Comparison of ENCODE assay signal across 24 mouse cellular contexts in the genomic region with DNA sequence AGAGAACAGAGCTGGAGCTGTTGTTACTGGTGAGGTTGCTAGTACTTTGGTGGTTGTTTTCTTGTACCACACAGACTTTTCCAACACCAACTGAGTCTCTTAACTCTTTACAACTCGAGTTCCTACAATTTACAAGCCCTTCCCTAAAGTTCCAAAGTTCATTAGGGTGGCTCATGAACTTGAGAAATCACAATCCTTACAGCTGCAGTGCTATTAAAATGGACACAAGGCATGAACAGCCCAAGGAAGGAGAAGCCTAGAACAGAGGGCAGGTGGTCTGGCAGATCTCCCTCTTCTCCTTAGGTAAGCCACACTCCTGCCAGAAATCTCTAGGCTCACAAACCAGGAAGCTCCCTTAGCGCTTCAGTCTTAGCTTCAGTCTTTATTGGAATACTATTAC.
"Had no signal": no experiment of that assay in that cellular context is flagged by ENCODE, and none has a peak within 500 bp of the region (broad histone marks: within the 10 kb centered on the region; RNA-seq: fewer than 3 reads in every experiment).

No protein-coding gene starts in this region.

- H3K27ac ChIP-seq: gastrocnemius, adult 2 months; heart, embryonic 10.5 days; hindbrain, embryonic 10.5 days; hindbrain, embryonic 12.5 days; hindbrain, embryonic 14.5 days; limb, embryonic 13.5 days; limb, embryonic 15.5 days; liver, embryonic 12.5 days; liver, embryonic 14.5 days had no signal

- H3K27me3 ChIP-seq: heart, embryonic 12.5 days; hindbrain, embryonic 12.5 days; limb, embryonic 13.5 days; limb, embryonic 15.5 days; liver, embryonic 12.5 days had no signal

- H3K9me3 ChIP-seq: heart, embryonic 10.5 days; heart, embryonic 12.5 days; hindbrain, embryonic 10.5 days; hindbrain, embryonic 12.5 days; limb, embryonic 13.5 days; limb, embryonic 15.5 days; liver, embryonic 12.5 days had no signal

- H3K9ac ChIP-seq: heart, embryonic 12.5 days; hindbrain, embryonic 12.5 days; hindbrain, embryonic 14.5 days; limb, embryonic 13.5 days; limb, embryonic 15.5 days; liver, embryonic 12.5 days; liver, embryonic 14.5 days had no signal

- H3K4me3 ChIP-seq: gastrocnemius, adult 2 months; heart, embryonic 10.5 days; heart, embryonic 12.5 days; hindbrain, embryonic 10.5 days; hindbrain, embryonic 12.5 days; limb, embryonic 13.5 days; limb, embryonic 15.5 days; liver, embryonic 12.5 days had no signal

- ATAC-seq: hindbrain, embryonic 16.5 days; liver, embryonic 12.5 days had no signal

- H3K4me1 ChIP-seq: heart, embryonic 10.5 days; heart, embryonic 12.5 days; hindbrain, embryonic 10.5 days; hindbrain, embryonic 12.5 days; limb, embryonic 13.5 days; limb, embryonic 15.5 days; liver, embryonic 12.5 days had no signal

- H3K36me3 ChIP-seq: heart, embryonic 10.5 days; heart, embryonic 12.5 days; hindbrain, embryonic 10.5 days; hindbrain, embryonic 12.5 days; limb, embryonic 13.5 days; limb, embryonic 15.5 days; liver, embryonic 12.5 days had no signal

- DNase-seq: gastrocnemius, adult 2 months; gastrocnemius, postnatal 10 days; gastrocnemius, postnatal 25 days; heart, adult 18-20 months; heart, postnatal 10 days; heart, postnatal 4 days; kidney, adult 18-20 months; kidney, adult 8-10 months; kidney, postnatal 10 days; kidney, postnatal 25 days; kidney, postnatal 4 days; layer of hippocampus, adult 9-11 months; layer of hippocampus, postnatal 36 days; left cerebral cortex, postnatal 4 days had no signal

- H3K4me2 ChIP-seq: heart, embryonic 12.5 days; hindbrain, embryonic 12.5 days; hindbrain, embryonic 14.5 days; limb, embryonic 13.5 days; limb, embryonic 15.5 days; liver, embryonic 12.5 days had no signal
